Mouse (Mus musculus) lung, adult 10 weeks (tissue): ENCODE data around the gene Clic5. TPM values are rescaled to one million over a fixed set of nuclear protein-coding genes. Genes with fewer than 3 reads are reported as not detected.

Experiments used
- polyA plus RNA-seq: library from polyadenylated mRNA; stranded (reverse); fragments of 350-450 nt; fragmentation: Illumina TruSeq; extraction: RNeasy Lipid Tissue Mini Kit (QIAGEN cat#74804); gene quantifications from one replicate; pipeline ENCODE4 v1.2.3, GENCODE M21; 2014; ENCODE audit warnings: low read depth, low replicate concordance; ENCODE audit not compliant: insufficient read depth

The Clic5 gene
- polyA plus RNA-seq: 132 TPM

GRCm38 (mm10) chr17:44188042-44188768 lies at the start of gene Clic5:
Gene Clic5 (plus strand): TSS chr17:44188584.

Other genes starting within 250 kb of the Clic5 start
- gene Enpp5, start 109.8 kb upstream of the Clic5 start, polyA plus RNA-seq: 33.9 TPM
- 15.3 TPM for gene Enpp4, start 82.8 kb upstream of the Clic5 start, polyA plus RNA-seq